Mouse (Mus musculus): ENCODE results near the gene Cog3.

Gene Cog3

DNA sequence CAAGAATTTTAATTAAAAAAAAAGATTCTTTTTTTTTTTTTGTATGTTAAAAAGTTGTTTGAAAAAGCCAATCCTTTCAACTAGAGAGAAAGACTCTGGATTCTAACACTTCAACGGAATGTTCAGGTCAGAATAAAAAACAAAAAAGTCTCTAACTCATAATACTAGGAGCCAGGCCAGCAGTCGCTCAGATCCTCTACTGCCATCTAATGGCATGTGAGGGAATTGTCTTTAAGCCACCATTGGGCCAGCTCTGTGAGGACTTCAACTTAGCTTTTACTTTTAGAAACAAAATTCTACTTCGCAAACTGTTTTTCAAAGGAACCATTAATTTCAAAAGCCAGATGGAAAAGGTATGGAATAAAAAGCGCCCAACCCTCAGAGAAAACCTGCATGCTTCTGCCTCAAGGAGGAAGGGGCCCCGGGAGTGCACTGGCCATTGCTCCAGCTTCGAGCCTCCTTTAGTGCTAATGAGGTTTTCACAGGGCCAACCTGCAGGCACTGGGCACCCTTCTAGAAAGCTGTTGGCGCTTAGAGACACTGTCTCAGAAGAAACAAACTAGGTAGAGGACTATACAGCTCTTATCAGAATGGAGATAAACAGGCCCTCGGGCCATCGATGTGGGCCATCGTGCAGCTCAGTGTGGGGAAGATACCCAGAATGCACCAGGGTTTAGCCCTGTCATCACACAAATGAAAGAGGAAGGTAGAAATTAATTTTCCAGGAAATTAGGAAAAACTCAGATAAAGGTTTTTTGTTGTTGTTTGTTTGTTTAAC lies 6.9 kb upstream of the Cog3 start:
- peak in 1 of 2 experiments; percentile 53 for DNase-seq (ENCODE audit: low spot score in 2 of 2)

DNA sequence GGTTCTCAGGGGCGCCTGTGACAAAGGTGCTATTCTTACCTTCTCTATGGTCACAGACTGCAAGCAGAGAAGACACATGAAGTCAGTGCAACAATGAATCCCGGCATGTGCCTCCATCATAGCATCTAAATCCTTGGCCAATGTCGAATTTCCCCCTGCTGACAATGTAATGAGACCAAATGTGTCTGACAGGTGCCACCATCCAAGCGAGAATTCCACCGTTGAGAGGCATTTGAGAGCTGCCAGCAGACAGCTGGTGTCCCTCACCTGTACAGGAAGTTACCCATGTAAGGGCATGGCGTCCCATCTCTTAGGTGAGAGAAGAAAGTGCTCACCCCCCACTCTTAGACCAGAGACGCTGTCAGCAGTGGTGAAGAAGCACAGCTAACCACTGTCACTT lies 4.1 kb upstream of the Cog3 start:
- DNase-seq (ENCODE audit: low spot score in 2 of 2) = no peak

DNA sequence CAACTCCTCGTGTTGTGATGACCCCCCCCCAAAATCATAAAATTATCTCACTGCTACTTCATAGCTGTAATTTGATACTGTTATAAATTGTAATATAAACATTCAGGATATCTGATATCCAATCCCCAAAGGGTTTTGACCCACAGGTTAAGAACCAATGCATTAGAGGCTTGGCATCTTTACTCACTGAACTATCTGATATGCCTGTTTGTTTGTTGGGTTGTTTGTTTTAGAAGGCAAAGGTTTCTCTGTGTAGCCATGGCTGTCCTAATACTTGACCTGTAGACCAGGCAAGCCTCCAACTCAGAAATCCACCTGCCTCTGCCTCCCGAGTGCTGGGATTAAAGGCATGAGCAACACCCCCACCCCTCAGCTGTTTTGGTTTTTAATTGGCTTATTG lies 3.5 kb upstream of the Cog3 start:
- no peak for DNase-seq (ENCODE audit: low spot score in 2 of 2)

DNA sequence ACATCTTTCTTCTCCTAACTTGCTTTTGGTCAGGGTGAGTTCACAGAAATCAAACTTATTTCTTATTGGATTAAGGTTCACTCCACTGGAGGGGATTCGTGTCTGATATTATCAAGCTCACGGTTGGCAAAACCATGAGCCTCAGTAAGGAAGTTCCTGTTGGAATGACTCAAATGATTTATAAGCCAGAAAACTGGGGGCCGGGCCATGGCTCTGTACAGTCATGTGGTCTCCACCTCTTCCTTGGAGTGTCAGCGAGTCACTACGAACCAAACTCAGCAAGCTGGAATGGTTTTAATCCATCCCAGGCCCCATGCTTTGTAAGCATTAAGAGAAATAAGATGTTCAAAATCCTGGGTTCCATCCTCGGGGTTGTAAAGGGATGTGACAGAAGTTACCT lies 2.7 kb upstream of the Cog3 start:
- no peak for DNase-seq (ENCODE audit: low spot score in 2 of 2)

DNA sequence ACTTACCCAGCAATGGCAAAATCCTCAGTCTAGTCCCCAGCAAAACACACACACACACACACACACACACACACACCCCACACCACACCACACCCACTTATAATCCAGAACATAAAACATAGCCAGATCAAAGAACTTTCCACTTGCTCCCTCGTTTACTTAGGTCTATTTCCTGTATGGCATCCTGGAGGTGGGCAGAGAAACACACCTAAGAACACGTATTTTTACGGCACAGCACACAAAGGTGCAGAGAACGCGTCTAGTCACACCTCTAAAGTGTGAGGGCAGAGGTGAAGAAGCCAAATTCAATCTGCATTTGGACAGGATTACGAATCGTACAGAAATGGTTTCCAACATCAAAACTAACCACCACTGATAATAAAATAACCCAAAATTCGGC lies 1.1 kb downstream of the Cog3 start:
- no peak for DNase-seq (ENCODE audit: low spot score in 2 of 2)

DNA sequence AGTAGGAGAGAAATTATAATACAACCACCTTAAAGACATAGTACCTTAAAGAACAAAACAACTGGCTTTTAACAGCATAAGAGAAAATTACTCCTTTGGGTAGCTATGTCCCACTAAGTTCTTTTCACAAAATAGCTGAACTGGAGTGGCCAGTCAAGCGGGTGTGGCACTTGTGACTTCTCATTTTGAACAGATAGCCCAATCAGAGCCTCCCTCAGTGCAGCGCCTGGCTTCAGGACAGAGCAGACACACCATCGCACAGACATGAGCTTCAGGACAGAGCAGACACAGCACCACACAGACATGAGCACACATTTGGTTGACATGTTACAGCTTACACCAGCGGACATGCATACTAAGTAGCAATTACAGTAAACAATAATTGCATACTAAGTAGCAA lies 3.3 kb downstream of the Cog3 start:
- peak in 1 of 2 experiments; percentile 42 for DNase-seq (ENCODE audit: low spot score in 2 of 2)

DNA sequence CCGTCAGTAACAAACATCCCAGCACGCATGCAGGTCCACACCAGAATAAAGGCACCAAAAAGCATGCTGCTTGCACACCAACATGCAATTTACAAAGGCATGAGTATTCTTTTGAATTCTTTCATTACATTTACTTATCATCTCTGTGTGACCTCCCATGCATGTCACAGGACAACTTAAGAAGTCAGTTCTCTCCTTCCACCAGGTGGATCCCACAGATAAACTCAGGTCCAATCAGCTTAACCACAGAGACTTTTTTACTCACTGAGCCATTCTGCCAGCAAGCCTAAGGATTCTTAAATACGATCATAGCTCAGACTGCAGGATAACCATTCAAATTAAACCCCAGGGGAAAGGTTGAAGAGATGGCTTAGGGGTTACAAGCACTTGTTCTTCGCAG lies 5.2 kb downstream of the Cog3 start:
- DNase-seq (ENCODE audit: low spot score in 2 of 2) = no peak

DNA sequence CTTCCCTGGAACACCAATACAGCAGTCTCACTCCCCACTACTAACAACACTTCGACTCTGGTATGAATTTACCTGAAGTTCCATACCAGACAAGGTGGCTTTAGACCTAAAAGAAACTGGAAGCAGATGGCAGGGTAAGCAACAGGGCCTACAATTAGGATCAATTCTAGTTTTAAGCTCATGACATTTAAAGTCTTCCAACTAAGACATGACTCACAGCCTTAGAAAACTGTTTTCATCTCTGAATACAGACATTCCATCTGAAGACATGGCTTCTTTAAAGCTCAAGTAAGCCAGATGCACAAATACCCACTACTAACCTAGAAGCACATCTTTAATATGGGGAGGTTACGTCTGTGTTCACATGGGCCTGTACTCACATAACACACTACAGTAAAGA lies 6.4 kb downstream of the Cog3 start:
- no peak for DNase-seq (ENCODE audit: low spot score in 2 of 2)

DNA sequence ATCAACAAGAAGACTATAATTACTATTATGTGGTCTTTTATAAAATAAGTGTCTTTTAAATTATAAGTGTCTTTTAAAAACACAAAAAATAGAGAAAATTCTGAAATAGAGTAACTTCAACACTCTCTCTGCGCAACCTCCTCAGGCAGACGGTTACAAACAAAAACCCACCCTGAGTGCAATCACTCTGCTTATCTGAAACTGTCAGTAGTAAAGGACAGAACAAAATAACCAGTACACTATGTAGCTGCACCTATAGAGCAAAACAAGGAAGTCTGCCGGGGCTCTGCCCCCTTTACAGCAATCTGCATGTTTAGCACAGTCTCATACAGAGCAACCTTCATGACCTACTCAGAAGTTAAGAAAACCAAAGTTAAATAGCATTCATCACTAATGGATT lies 12.4 kb downstream of the Cog3 start:
- no peak for DNase-seq (ENCODE audit: low spot score in 2 of 2)

DNA sequence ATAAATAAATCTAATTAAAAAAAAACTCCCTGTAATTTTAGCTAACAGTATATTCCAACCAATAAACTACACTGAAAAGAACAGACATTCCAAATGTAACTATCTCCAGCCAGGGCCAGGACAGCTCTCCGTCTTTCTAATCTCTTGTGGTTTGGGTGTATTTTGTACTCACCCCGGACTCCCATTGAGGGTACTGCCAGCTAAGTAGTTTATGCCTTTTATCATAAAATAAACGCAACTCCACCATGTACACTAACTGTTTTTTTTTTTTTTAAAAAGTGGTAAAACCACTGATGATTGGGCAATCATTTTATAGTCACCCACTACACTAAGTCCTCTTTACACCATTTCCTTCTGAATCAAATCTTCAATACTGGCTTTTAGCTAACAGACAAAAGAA lies 18.7 kb downstream of the Cog3 start:
- no peak for DNase-seq (ENCODE audit: low spot score in 2 of 2)

DNA sequence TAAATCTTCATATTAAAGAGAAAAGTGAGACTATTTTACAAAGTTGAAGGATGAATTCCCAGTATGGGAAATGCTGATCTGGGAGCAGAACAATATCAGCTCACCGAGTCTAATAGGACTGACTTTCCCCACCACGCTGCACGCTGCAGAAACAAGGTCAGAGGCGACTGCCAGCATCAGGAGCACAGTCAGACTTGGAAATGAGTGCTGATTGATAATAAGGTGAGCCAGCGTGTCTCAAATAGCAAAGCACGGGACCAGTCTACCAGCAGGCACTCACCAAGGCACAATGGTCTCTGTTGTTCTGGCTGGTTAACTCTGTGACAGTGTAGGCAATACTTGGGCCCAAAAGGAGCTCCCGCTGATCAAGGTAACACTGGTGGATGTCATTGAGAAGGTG lies 21.7 kb downstream of the Cog3 start:
- DNase-seq (ENCODE audit: low spot score in 2 of 2) = no peak

DNA sequence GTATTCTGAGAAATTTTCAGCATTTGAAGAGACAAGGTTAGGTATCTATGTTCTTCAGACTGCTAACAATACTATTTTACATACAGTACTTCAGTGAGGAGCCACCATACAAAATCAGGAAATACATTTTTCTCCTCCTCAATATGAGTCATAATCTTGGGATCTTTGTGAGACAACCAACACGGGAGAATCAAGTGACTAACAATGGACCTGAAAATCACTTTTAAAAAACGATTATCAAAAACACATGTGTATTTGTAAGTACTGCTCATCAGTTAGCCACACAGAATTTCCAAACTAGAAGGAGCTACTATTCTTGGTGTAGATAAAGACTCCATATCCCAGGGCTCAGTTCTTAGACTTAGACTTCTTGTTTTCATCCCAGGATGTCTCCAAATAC lies 23.0 kb downstream of the Cog3 start:
- DNase-seq (ENCODE audit: low spot score in 2 of 2) = no peak

DNA sequence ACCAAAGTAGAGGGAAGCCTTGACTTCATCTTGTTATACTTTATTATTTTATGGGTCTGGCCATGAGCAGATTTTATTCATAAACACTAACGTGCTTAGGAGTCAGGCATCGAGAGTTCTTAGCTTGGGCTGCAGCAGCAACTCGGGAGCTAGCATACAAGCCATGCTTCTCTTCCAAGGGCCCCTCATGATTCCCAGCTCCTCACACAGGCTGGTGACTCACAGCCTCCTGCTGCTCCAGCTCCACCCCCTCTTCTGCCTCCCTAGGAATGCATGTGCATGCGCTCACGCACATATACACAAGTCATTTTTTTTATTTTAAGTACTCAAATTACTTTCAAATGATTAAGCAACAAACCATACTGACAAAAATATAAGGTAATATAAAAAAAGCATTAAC lies 26.2 kb downstream of the Cog3 start:
- DNase-seq (ENCODE audit: low spot score in 2 of 2) = no peak

DNA sequence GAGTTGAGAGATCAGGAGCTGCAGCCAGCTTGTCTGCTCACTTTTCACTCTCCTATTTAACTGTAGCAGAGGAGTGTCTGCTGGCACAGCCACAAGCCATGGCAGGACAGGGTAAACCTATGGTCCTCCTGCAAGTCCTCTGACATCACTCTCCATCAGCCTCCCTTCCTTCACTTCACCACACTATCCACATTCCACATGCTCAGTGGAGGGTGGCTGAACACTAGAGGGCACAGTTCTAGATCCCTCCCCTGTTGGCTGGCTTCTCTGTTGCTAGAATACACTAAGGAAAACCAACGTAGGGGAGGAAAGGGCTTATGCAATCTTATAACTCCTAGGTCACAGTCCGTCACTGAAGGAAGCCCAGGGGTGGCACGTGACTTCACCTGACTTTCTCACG lies 27.3 kb downstream of the Cog3 start:
- no peak for DNase-seq (ENCODE audit: low spot score in 2 of 2)

DNA sequence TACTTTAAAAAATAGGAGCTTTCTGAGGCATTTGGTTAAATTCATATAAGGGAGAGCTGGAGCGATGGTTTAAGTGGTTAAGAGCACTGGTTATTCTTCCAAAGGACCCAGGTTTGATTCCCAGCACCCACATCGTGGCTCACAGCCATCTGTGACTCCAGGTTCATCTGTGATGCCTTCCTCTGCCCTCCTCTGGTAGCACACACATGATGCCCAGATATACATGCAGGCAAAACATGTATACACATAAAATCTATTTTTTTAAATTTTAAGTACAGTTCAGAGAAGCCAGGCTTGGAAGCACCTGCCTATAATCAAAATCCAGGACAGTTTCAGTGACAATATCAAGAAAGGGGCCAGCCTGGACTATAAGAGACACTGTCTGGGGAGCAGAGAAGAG lies 31.5 kb downstream of the Cog3 start:
- DNase-seq (ENCODE audit: low spot score in 2 of 2) = no peak

DNA sequence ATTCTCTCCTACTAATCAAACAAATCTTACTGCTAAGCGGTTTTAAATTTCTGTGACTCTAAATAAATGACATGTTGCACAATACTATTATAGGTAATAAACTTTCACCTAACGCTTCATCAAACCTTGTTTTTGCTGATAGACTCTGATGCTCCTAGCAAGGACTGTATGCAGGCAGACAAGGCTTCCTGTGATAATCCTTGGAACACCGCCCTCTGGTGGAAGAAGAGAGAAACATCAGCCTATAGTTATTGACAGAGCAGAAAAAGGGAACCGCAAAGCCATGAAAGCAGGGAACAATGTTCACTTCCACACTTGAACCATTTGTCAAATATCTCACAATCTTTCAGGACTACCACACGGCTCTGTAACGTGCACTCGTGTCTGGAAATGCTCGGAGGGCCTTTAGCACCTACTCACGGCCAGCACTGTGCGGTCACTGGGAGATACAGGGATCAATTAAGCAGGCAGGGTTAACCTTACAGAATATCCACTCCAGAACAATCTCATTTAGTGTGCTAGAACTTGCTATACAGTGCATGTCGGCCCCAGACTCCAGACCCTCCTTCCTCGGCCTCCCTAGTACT lies 32.2 kb downstream of the Cog3 start:
- peak; percentile 22 to 59 for DNase-seq (ENCODE audit: low spot score in 2 of 2)

DNA sequence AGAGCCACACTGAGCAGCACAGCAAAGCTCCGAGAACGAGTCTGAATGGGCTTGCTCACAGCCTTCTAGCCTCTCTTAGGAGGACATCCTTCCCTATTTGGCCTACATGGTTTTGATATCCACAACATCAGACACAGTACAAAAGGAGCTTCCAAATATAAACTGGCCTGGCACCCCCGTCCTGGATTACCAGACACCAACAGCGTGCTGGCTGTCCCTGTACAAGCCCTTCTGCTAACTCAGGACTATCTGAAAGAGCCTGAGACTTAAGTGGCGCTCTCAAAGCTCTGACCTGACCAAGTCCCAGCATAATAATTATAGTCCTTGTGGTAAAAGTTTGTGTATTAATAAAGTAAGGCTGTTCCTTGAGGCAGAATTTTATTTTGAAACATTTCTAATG lies 34.2 kb downstream of the Cog3 start:
- no peak for DNase-seq (ENCODE audit: low spot score in 2 of 2)

DNA sequence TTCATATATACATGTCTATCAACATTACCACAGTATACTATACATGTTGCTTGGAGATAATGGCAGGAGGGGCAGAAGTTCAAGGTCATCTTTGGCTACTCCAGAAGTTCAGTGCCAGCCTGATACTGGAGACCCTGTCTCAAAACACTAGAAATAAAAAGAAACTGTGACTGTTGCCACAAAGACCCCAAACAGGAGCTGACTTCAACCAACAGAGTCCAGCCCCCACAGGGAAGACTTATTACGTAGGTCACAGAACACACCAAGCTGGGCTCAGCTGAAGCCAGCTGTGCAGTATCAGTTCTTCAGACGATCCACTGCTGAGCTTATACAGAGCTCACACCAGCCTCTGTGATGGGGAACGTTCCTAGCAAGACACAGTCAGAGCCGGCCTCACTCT lies 37.9 kb downstream of the Cog3 start:
- no peak for DNase-seq (ENCODE audit: low spot score in 2 of 2)

DNA sequence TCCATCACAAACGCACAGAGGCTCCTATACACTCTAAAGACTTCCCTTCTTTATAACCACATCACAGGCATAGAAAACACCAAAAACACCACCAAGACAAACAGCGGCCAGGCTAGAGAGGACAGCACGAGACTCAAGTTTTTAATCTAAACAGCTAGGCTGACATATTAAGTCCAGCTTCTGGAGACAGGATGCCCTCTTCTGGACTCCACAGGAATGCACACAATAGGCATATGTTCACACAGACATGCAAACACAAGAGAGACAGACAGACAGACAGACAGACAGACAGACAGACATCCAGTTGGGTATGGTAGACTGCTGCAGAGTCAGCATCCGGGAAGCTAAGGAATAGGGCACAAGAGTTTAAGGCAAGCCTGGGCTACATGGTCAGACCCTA lies 40.7 kb downstream of the Cog3 start:
- DNase-seq (ENCODE audit: low spot score in 2 of 2) = no peak

DNA sequence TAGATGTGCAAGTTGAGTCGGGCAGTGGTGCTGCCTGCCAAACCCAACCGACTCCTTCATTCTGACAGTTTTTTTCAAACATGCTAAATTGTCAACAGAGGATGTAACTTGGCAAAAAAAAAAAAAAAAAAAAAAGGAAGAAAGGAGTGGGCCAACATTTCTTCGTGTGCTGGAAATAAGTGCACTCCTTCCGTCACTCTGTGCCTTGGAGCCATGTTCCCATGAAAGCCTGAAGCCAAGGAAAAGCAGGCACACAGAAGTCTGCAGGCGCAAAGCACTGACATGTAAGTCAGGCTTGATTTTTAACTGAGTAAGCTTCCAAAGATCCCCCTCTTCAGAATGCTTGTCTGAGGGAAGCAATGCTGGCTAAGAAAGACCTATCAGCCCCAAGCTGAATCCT lies 41.6 kb downstream of the Cog3 start:
- DNase-seq (ENCODE audit: low spot score in 2 of 2) = no peak

DNA sequence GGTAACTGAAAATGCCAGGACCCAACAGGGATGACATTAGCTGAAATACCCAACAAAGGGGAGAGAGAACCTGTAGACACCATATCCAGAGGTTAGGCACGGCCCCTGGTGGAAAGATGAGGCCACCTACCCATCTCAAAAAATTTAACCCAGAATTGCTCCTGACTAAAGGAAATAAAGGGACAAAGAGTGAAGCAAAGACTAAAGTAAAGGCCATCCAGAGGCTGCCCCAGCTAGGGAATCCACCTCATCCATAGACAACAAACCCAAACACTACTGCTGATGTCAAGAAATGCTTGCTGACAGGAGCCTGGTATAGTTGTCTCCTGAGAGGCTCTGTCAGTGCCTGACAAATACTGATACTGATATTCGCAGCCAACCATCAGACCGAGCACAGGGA lies 42.6 kb downstream of the Cog3 start:
- no peak for DNase-seq (ENCODE audit: low spot score in 2 of 2)

DNA sequence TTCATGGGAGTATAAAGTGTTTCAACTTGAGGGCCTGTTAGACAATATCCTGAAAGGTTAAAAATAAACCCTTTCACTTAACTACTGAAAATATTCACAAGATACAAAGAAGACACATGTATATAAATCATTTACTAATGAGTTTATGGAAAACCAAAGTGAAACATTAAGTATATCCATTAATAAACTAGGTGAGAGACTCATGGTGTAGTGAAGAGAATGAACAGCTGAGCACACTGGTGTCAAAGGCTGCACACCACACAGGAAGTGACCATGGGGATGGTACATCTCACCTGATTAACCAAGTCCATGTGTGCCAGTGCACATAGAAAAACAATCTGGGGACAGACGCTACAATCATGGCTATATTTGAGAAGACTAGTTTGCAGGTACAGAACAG lies 45.3 kb downstream of the Cog3 start:
- DNase-seq (ENCODE audit: low spot score in 2 of 2) = no peak

DNA sequence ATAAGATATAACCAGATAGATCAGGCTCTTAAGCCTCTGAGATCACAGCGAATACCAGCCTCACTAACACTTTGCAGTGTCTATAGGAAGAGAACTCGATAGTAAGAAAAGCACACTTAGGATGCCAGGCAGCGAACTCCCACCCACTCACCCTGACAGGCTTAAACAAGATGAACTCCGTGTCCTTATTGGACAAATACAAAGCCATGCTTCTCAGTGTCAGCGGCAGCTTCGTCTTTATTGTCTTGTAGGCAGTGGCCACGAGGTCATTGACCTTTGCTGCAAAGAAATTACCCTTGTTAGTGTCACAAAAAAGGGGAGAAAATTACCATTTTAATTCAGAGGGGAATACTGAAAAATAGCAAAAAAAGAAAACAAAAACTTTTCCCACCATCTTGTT lies 46.5 kb downstream of the Cog3 start:
- no peak for DNase-seq (ENCODE audit: low spot score in 2 of 2)

DNA sequence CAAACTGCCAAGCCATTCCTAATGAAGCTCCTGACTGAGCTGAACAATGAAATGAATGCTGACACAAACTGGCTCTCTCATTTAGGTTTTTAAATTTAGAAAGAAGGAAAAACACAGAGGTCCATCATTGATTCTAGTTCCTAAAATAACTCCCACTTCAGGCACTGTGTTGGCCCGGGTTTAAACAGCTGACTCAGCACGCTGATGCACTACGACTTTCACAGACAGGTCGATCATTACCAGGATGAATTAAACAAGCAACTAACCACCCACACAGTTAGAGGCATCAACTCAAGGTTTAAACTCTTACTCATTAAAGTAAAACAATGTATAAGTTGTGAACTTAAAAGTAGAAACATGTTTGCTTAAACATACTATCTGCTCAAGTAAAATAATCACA lies 47.7 kb downstream of the Cog3 start:
- no peak for DNase-seq (ENCODE audit: low spot score in 2 of 2)

All from spleen, postnatal 10 days (tissue).